Mouse (Mus musculus): ENCODE measurements at regions not wholly inside any gene's neighbourhood (a gene's known extent, or its start where the extent isn't known, plus 50 kb on each side); places are given as distances from the start of the nearest gene placed in this dataset.

- 85% methylated on average over 6 of the region's 6 CpGs for WGBS
Measured at GRCm38 (mm10) chr1:186307627-186308026, 190.5 kb upstream of the Lyplal1 start.

GRCm38 (mm10) chr1:186297464-186297863, 180.4 kb upstream of the Lyplal1 start:
- no peaks in the 10 kb centered on the region for H3K27me3 ChIP-seq
- no peak overlapping the region for H3K4me3 ChIP-seq (replicated peaks)
- no peaks in the 10 kb centered on the region for H3K36me3 ChIP-seq
- no peak overlapping the region for H3K4me2 ChIP-seq (replicated peaks)
- H3K9ac ChIP-seq (replicated peaks), result no peak overlapping the region
- H3K27ac ChIP-seq, result no peak overlapping the region
- no peak for ATAC-seq
- no peaks in the 10 kb centered on the region for H3K9me3 ChIP-seq
- H3K4me1 ChIP-seq (replicated peaks), result no peaks in the 10 kb centered on the region
- 87% methylated on average over 7 of the region's 7 CpGs for WGBS

More at GRCm38 (mm10) chr1:186307627-186308026, 190.5 kb upstream of the Lyplal1 start:
- Histone ChIP-seq H3K27ac (no peak overlapping the region), H3K4me2 (replicated peaks) (no peak overlapping the region), H3K4me1 (replicated peaks) (no peaks in the 10 kb centered on the region), H3K9me3 (no peaks in the 10 kb centered on the region), H3K27me3 (no peaks in the 10 kb centered on the region), H3K36me3 (no peaks in the 10 kb centered on the region), H3K4me3 (replicated peaks) (no peak overlapping the region), H3K9ac (replicated peaks) (no peak overlapping the region)
- ATAC-seq, result no peak

GRCm38 (mm10) chr1:186295201-186295600, 178.1 kb upstream of the Lyplal1 start:
- 78% methylated on average over 2 of the region's 2 CpGs for WGBS
- H3K9me3 ChIP-seq, result no peaks in the 10 kb centered on the region
- no peaks in the 10 kb centered on the region for H3K4me1 ChIP-seq (replicated peaks)
- no peak overlapping the region for H3K9ac ChIP-seq (replicated peaks)
- no peak for ATAC-seq
- H3K27ac ChIP-seq, result no peak overlapping the region
- no peak overlapping the region for H3K4me2 ChIP-seq (replicated peaks)
- no peak overlapping the region for H3K4me3 ChIP-seq (replicated peaks)
- H3K27me3 ChIP-seq, result no peaks in the 10 kb centered on the region
- no peaks in the 10 kb centered on the region for H3K36me3 ChIP-seq

- H3K36me3 ChIP-seq, result no peaks in the 10 kb centered on the region
- 90% methylated on average over 2 of the region's 2 CpGs for WGBS
- ATAC-seq, result no peak
Measured at GRCm38 (mm10) chr1:186294635-186295034, 177.5 kb upstream of the Lyplal1 start.

GRCm38 (mm10) chr1:186289117-186289516, 172.0 kb upstream of the Lyplal1 start:
- Histone ChIP-seq H3K36me3 (no peaks in the 10 kb centered on the region), H3K4me2 (replicated peaks) (no peak overlapping the region), H3K27ac (no peak overlapping the region), H3K9me3 (no peaks in the 10 kb centered on the region), H3K4me3 (replicated peaks) (no peak overlapping the region), H3K9ac (replicated peaks) (no peak overlapping the region), H3K4me1 (replicated peaks) (no peaks in the 10 kb centered on the region), H3K27me3 (no peaks in the 10 kb centered on the region)
- WGBS, result 89% methylated on average over 2 of the region's 2 CpGs
- ATAC-seq, result no peak

More at GRCm38 (mm10) chr1:186294635-186295034, 177.5 kb upstream of the Lyplal1 start:
- Histone ChIP-seq H3K9ac (replicated peaks) (no peak overlapping the region), H3K27me3 (no peaks in the 10 kb centered on the region), H3K4me2 (replicated peaks) (no peak overlapping the region), H3K9me3 (no peaks in the 10 kb centered on the region), H3K27ac (no peak overlapping the region), H3K4me3 (replicated peaks) (no peak overlapping the region), H3K4me1 (replicated peaks) (no peaks in the 10 kb centered on the region)

- ATAC-seq, result no peak
- Histone ChIP-seq H3K9me3 (no peaks in the 10 kb centered on the region), H3K4me2 (replicated peaks) (no peak overlapping the region), H3K27ac (no peak overlapping the region), H3K4me1 (replicated peaks) (no peaks in the 10 kb centered on the region), H3K27me3 (no peaks in the 10 kb centered on the region), H3K9ac (replicated peaks) (no peak overlapping the region), H3K4me3 (replicated peaks) (no peak overlapping the region), H3K36me3 (no peaks in the 10 kb centered on the region)
- WGBS, result 89% methylated on average over 8 of the region's 8 CpGs
Measured at GRCm38 (mm10) chr1:186287831-186288230, 170.7 kb upstream of the Lyplal1 start.

- H3K4me1 ChIP-seq (replicated peaks), result no peaks in the 10 kb centered on the region
- H3K27me3 ChIP-seq, result no peaks in the 10 kb centered on the region
- no peak overlapping the region for H3K4me3 ChIP-seq (replicated peaks)
- H3K4me2 ChIP-seq (replicated peaks), result no peak overlapping the region
- no peak for ATAC-seq
- H3K9me3 ChIP-seq, result no peaks in the 10 kb centered on the region
- H3K27ac ChIP-seq, result no peak overlapping the region
- no peak overlapping the region for H3K9ac ChIP-seq (replicated peaks)
- no peaks in the 10 kb centered on the region for H3K36me3 ChIP-seq
- 35% methylated on average over 4 of the region's 4 CpGs for WGBS
Measured at GRCm38 (mm10) chr1:186286401-186286800, 169.3 kb upstream of the Lyplal1 start.

GRCm38 (mm10) chr1:186277981-186278634, 161.0 kb upstream of the Lyplal1 start:
- no peaks in the 10 kb centered on the region for H3K36me3 ChIP-seq
- peaks cover 8% of the 10 kb centered on the region for H3K4me1 ChIP-seq (replicated peaks)
- 0 out of 2 replicates have a peak, but pooled peaks have one; percentile 17 for ATAC-seq
- H3K27ac ChIP-seq, result no peak overlapping the region
- no peak overlapping the region for H3K9ac ChIP-seq (replicated peaks)
- no peaks in the 10 kb centered on the region for H3K27me3 ChIP-seq
- H3K4me2 ChIP-seq (replicated peaks), result peak overlapping the region; percentile 33
- 47% methylated on average over 11 of the region's 11 CpGs for WGBS
- H3K4me3 ChIP-seq (replicated peaks), result no peak overlapping the region; the same call in 1 of the 2 replicates
- no peaks in the 10 kb centered on the region for H3K9me3 ChIP-seq

- 60% methylated on average over 2 of the region's 2 CpGs for WGBS
- H3K36me3 ChIP-seq, result no peaks in the 10 kb centered on the region
- no peaks in the 10 kb centered on the region for H3K4me1 ChIP-seq (replicated peaks)
- no peak overlapping the region for H3K27ac ChIP-seq
- no peak overlapping the region for H3K4me3 ChIP-seq (replicated peaks)
- H3K9ac ChIP-seq (replicated peaks), result no peak overlapping the region
- H3K27me3 ChIP-seq, result no peaks in the 10 kb centered on the region
- no peak for ATAC-seq
- no peak overlapping the region for H3K4me2 ChIP-seq (replicated peaks)
- no peaks in the 10 kb centered on the region; the same call in 1 of the 2 replicates for H3K9me3 ChIP-seq
Measured at GRCm38 (mm10) chr1:186271436-186271835, 154.3 kb upstream of the Lyplal1 start.

- Histone ChIP-seq H3K4me1 (replicated peaks) (peaks cover 6% of the 10 kb centered on the region), H3K36me3 (no peaks in the 10 kb centered on the region), H3K9me3 (peaks cover 4% of the 10 kb centered on the region; the same call in 1 of the 2 replicates), H3K27ac (no peak overlapping the region), H3K27me3 (no peaks in the 10 kb centered on the region), H3K9ac (replicated peaks) (no peak overlapping the region), H3K4me2 (replicated peaks) (no peak overlapping the region), H3K4me3 (replicated peaks) (no peak overlapping the region)
- 58% methylated on average over 2 of the region's 2 CpGs for WGBS
- ATAC-seq, result no peak
Measured at GRCm38 (mm10) chr1:186267317-186267716, 150.2 kb upstream of the Lyplal1 start.

GRCm38 (mm10) chr1:186264639-186265038, 147.5 kb upstream of the Lyplal1 start:
- no peak overlapping the region for H3K4me3 ChIP-seq (replicated peaks)
- no peak overlapping the region for H3K4me2 ChIP-seq (replicated peaks)
- ATAC-seq, result no peak
- H3K9me3 ChIP-seq, result peaks cover 4% of the 10 kb centered on the region; the same call in 1 of the 2 replicates
- WGBS, result 59% methylated on average over 3 of the region's 3 CpGs
- no peak overlapping the region for H3K9ac ChIP-seq (replicated peaks)
- no peaks in the 10 kb centered on the region for H3K36me3 ChIP-seq
- peaks cover 14% of the 10 kb centered on the region for H3K4me1 ChIP-seq (replicated peaks)
- H3K27me3 ChIP-seq, result no peaks in the 10 kb centered on the region
- H3K27ac ChIP-seq, result no peak overlapping the region

GRCm38 (mm10) chr1:186263955-186264354, 146.8 kb upstream of the Lyplal1 start:
- WGBS, result 73% methylated on average over 7 of the region's 7 CpGs
- no peak overlapping the region for H3K9ac ChIP-seq (replicated peaks)
- peaks cover 14% of the 10 kb centered on the region for H3K4me1 ChIP-seq (replicated peaks)
- no peak overlapping the region for H3K27ac ChIP-seq
- no peaks in the 10 kb centered on the region for H3K36me3 ChIP-seq
- no peaks in the 10 kb centered on the region for H3K27me3 ChIP-seq
- ATAC-seq, result no peak
- peaks cover 4% of the 10 kb centered on the region; the same call in 1 of the 2 replicates for H3K9me3 ChIP-seq
- H3K4me2 ChIP-seq (replicated peaks), result no peak overlapping the region
- no peak overlapping the region for H3K4me3 ChIP-seq (replicated peaks)

- Histone ChIP-seq H3K4me2 (replicated peaks) (no peak overlapping the region), H3K4me1 (replicated peaks) (peaks cover 14% of the 10 kb centered on the region), H3K27ac (no peak overlapping the region), H3K36me3 (no peaks in the 10 kb centered on the region), H3K4me3 (replicated peaks) (no peak overlapping the region), H3K27me3 (no peaks in the 10 kb centered on the region), H3K9ac (replicated peaks) (no peak overlapping the region), H3K9me3 (peaks cover 4% of the 10 kb centered on the region; the same call in 1 of the 2 replicates)
- ATAC-seq, result no peak
- WGBS, result 83% methylated on average over 3 of the region's 3 CpGs
Measured at GRCm38 (mm10) chr1:186263196-186263595, 146.1 kb upstream of the Lyplal1 start.

Measured in midbrain, embryonic 13.5 days (tissue).